Mouse (Mus musculus): ENCODE measurements around the gene Krtap21-1. TPM values are rescaled to one million over a fixed set of nuclear protein-coding genes. Genes with fewer than 3 reads are reported as not detected.

Krtap21-1 gene
- not detected for total RNA-seq (2023)

GRCm38 (mm10) chr16:89403768-89404167 lies at the start of gene Krtap21-1:
Krtap21-1 (minus strand) TSS chr16:89403868.

GRCm38 (mm10) chr16:89420011-89420410 lies 16.3 kb upstream of the Krtap21-1 start, which contains the start of gene Krtap6-2:
Krtap6-2 (minus strand) TSS chr16:89420111.

Other genes starting within 250 kb of the Krtap21-1 start
- not detected for gene Gm9789, start 245.9 kb downstream of the Krtap21-1 start, total RNA-seq (2023)
- gene Gm7735, start 234.4 kb downstream of the Krtap21-1 start, total RNA-seq (2023) = not detected
- gene 1110057P08Rik, start 229.1 kb downstream of the Krtap21-1 start, total RNA-seq (2023) = not detected
- gene Krtap20-2, start 198.0 kb downstream of the Krtap21-1 start, total RNA-seq (2023) = not detected
- gene Krtap6-2, start 16.2 kb upstream of the Krtap21-1 start, total RNA-seq (2023) = not detected
- not detected for gene Krtap8-1, start 84.1 kb upstream of the Krtap21-1 start, total RNA-seq (2023)
- not detected for gene Krtap7-1, start 104.5 kb upstream of the Krtap21-1 start, total RNA-seq (2023)
- not detected for gene Krtap11-1, start 167.3 kb upstream of the Krtap21-1 start, total RNA-seq (2023)